Mouse (Mus musculus): ENCODE measurements around the gene Hmg20a. TPM values are rescaled to one million over a fixed set of nuclear protein-coding genes. Genes with fewer than 3 reads are reported as not detected.

Gene Hmg20a
- polyA plus RNA-seq, 1 experiment from 2014 or later: 94.3 TPM

- no peaks in the 10 kb centered on the region for H3K36me3 ChIP-seq (ENCODE audit: control insufficient read depth, insufficient read depth, low read length)
- no peaks in the 10 kb centered on the region for H3K27me3 ChIP-seq (ENCODE audit: control insufficient read depth, insufficient read depth, low read length)
- DNase-seq (no peak), ATAC-seq (ENCODE audit: low FRiP score, low TSS enrichment) (no peak)
- WGBS: 44% methylated on average over 5 of the region's 5 CpGs
- H3K27ac ChIP-seq (replicated peaks; ENCODE audit: low read depth, low read length): no peak overlapping the region
- H3K4me3 ChIP-seq (replicated peaks; ENCODE audit: low read depth, low read length): no peak overlapping the region
- no peak overlapping the region for H3K9ac ChIP-seq (replicated peaks; ENCODE audit: low read length)
- no peaks in the 10 kb centered on the region for H3K9me3 ChIP-seq (ENCODE audit: control insufficient read depth, low read length)
- peaks cover 53% of the 10 kb centered on the region for H3K4me1 ChIP-seq (ENCODE audit: control insufficient read depth, insufficient read depth, low read length)
- H3K4me2 ChIP-seq (ENCODE audit: low read length): no peak overlapping the region
These were observed 86.1 kb downstream of the Hmg20a start for GRCm38 (mm10) chr9:56504511-56504910.

- H3K36me3 ChIP-seq (ENCODE audit: control insufficient read depth, insufficient read depth, low read length): no peaks in the 10 kb centered on the region
- no peaks in the 10 kb centered on the region for H3K27me3 ChIP-seq (ENCODE audit: control insufficient read depth, insufficient read depth, low read length)
- ATAC-seq (ENCODE audit: low FRiP score, low TSS enrichment) (no peak), DNase-seq (no peak)
- no peak overlapping the region for H3K4me3 ChIP-seq (replicated peaks; ENCODE audit: low read depth, low read length)
- H3K4me2 ChIP-seq (ENCODE audit: low read length): peak overlapping the region; percentile 67
- H3K9me3 ChIP-seq (ENCODE audit: control insufficient read depth, low read length): no peaks in the 10 kb centered on the region
- peaks cover 53% of the 10 kb centered on the region for H3K4me1 ChIP-seq (ENCODE audit: control insufficient read depth, insufficient read depth, low read length)
- WGBS: 58% methylated on average over 9 of the region's 9 CpGs
- H3K27ac ChIP-seq (replicated peaks; ENCODE audit: low read depth, low read length): peak overlapping the region; percentile 98
- no peak overlapping the region for H3K9ac ChIP-seq (replicated peaks; ENCODE audit: low read length)
These were observed 86.8 kb downstream of the Hmg20a start for GRCm38 (mm10) chr9:56505083-56505792.

GRCm38 (mm10) chr9:56505793-56506755, 87.7 kb downstream of the Hmg20a start:
- WGBS: 1% methylated on average over 31 of the region's 31 CpGs

GRCm38 (mm10) chr9:56506931-56507681, 88.7 kb downstream of the Hmg20a start:
- peaks cover 46% of the 10 kb centered on the region for H3K4me1 ChIP-seq (ENCODE audit: control insufficient read depth, insufficient read depth, low read length)
- no peaks in the 10 kb centered on the region for H3K36me3 ChIP-seq (ENCODE audit: control insufficient read depth, insufficient read depth, low read length)
- ATAC-seq (ENCODE audit: low FRiP score, low TSS enrichment) (0 out of 2 replicates have a peak, but pooled peaks have one; percentile 21), DNase-seq (peak; percentile 74)
- H3K9me3 ChIP-seq (ENCODE audit: control insufficient read depth, low read length): no peaks in the 10 kb centered on the region
- H3K27me3 ChIP-seq (ENCODE audit: control insufficient read depth, insufficient read depth, low read length): no peaks in the 10 kb centered on the region
- peak overlapping the region; percentile 67 for H3K4me2 ChIP-seq (ENCODE audit: low read length)
- H3K4me3 ChIP-seq (replicated peaks; ENCODE audit: low read depth, low read length): peak overlapping the region; percentile 37
- peak overlapping the region; percentile 98 for H3K27ac ChIP-seq (replicated peaks; ENCODE audit: low read depth, low read length)
- H3K9ac ChIP-seq (replicated peaks; ENCODE audit: low read length): peak overlapping the region; percentile 68
- 7% methylated on average over 25 of the region's 25 CpGs for WGBS

More at GRCm38 (mm10) chr9:56505793-56506755, 87.7 kb downstream of the Hmg20a start:
- H3K27me3 ChIP-seq (ENCODE audit: control insufficient read depth, insufficient read depth, low read length): no peaks in the 10 kb centered on the region
- no peaks in the 10 kb centered on the region for H3K9me3 ChIP-seq (ENCODE audit: control insufficient read depth, low read length)
- peak overlapping the region; percentile 98 for H3K27ac ChIP-seq (replicated peaks; ENCODE audit: low read depth, low read length)
- H3K9ac ChIP-seq (replicated peaks; ENCODE audit: low read length): peak overlapping the region; percentile 68
- peak; percentile 96 for DNase-seq
- peak; percentile 86 for ATAC-seq (ENCODE audit: low FRiP score, low TSS enrichment)
- H3K4me3 ChIP-seq (replicated peaks; ENCODE audit: low read depth, low read length): peak overlapping the region; percentile 37
- H3K4me1 ChIP-seq (ENCODE audit: control insufficient read depth, insufficient read depth, low read length): peaks cover 52% of the 10 kb centered on the region
- no peaks in the 10 kb centered on the region for H3K36me3 ChIP-seq (ENCODE audit: control insufficient read depth, insufficient read depth, low read length)
- peak overlapping the region; percentile 67 for H3K4me2 ChIP-seq (ENCODE audit: low read length)

GRCm38 (mm10) chr9:56507682-56508061, 89.3 kb downstream of the Hmg20a start:
- Histone ChIP-seq H3K9ac (replicated peaks; ENCODE audit: low read length) (peak overlapping the region; percentile 68; the same call in 1 of the 2 replicates), H3K4me2 (ENCODE audit: low read length) (peak overlapping the region; percentile 67), H3K4me1 (ENCODE audit: control insufficient read depth, insufficient read depth, low read length) (peaks cover 41% of the 10 kb centered on the region), H3K36me3 (ENCODE audit: control insufficient read depth, insufficient read depth, low read length) (no peaks in the 10 kb centered on the region), H3K4me3 (replicated peaks; ENCODE audit: low read depth, low read length) (peak overlapping the region; percentile 37), H3K27ac (replicated peaks; ENCODE audit: low read depth, low read length) (peak overlapping the region; percentile 98), H3K27me3 (ENCODE audit: control insufficient read depth, insufficient read depth, low read length) (no peaks in the 10 kb centered on the region), H3K9me3 (ENCODE audit: control insufficient read depth, low read length) (no peaks in the 10 kb centered on the region)
- 64% methylated on average over 4 of the region's 4 CpGs for WGBS
- DNase-seq (no peak), ATAC-seq (ENCODE audit: low FRiP score, low TSS enrichment) (no peak)

GRCm38 (mm10) chr9:56508835-56509451, 90.5 kb downstream of the Hmg20a start:
- WGBS: 78% methylated on average over 11 of the region's 11 CpGs
- no peak overlapping the region for H3K27ac ChIP-seq (replicated peaks; ENCODE audit: low read depth, low read length)
- peaks cover 33% of the 10 kb centered on the region for H3K4me1 ChIP-seq (ENCODE audit: control insufficient read depth, insufficient read depth, low read length)
- H3K4me2 ChIP-seq (ENCODE audit: low read length): no peak overlapping the region
- no peak for DNase-seq
- H3K4me3 ChIP-seq (replicated peaks; ENCODE audit: low read depth, low read length): no peak overlapping the region
- no peak for ATAC-seq (ENCODE audit: low FRiP score, low TSS enrichment)
- no peaks in the 10 kb centered on the region for H3K36me3 ChIP-seq (ENCODE audit: control insufficient read depth, insufficient read depth, low read length)
- H3K9me3 ChIP-seq (ENCODE audit: control insufficient read depth, low read length): no peaks in the 10 kb centered on the region
- H3K9ac ChIP-seq (replicated peaks; ENCODE audit: low read length): no peak overlapping the region
- no peaks in the 10 kb centered on the region for H3K27me3 ChIP-seq (ENCODE audit: control insufficient read depth, insufficient read depth, low read length)

- H3K27ac ChIP-seq (replicated peaks; ENCODE audit: low read depth, low read length): no peak overlapping the region
- no peaks in the 10 kb centered on the region for H3K36me3 ChIP-seq (ENCODE audit: control insufficient read depth, insufficient read depth, low read length)
- DNase-seq (no peak), ATAC-seq (ENCODE audit: low FRiP score, low TSS enrichment) (no peak)
- H3K4me2 ChIP-seq (ENCODE audit: low read length): no peak overlapping the region
- peaks cover 23% of the 10 kb centered on the region for H3K4me1 ChIP-seq (ENCODE audit: control insufficient read depth, insufficient read depth, low read length)
- no peaks in the 10 kb centered on the region for H3K9me3 ChIP-seq (ENCODE audit: control insufficient read depth, low read length)
- H3K27me3 ChIP-seq (ENCODE audit: control insufficient read depth, insufficient read depth, low read length): no peaks in the 10 kb centered on the region
- H3K9ac ChIP-seq (replicated peaks; ENCODE audit: low read length): no peak overlapping the region
- 84% methylated on average over 2 of the region's 2 CpGs for WGBS
- H3K4me3 ChIP-seq (replicated peaks; ENCODE audit: low read depth, low read length): no peak overlapping the region
These were observed 91.9 kb downstream of the Hmg20a start for GRCm38 (mm10) chr9:56510281-56510680.

- ATAC-seq (ENCODE audit: low FRiP score, low TSS enrichment): no peak
- WGBS: 87% methylated on average over 4 of the region's 4 CpGs
These were observed 94.1 kb downstream of the Hmg20a start for GRCm38 (mm10) chr9:56512486-56512885.

More at GRCm38 (mm10) chr9:56512486-56512885, 94.1 kb downstream of the Hmg20a start:
- H3K4me3 ChIP-seq (replicated peaks; ENCODE audit: low read depth, low read length): no peak overlapping the region
- no peaks in the 10 kb centered on the region for H3K9me3 ChIP-seq (ENCODE audit: control insufficient read depth, low read length)
- no peak overlapping the region for H3K4me2 ChIP-seq (ENCODE audit: low read length)
- no peak overlapping the region for H3K9ac ChIP-seq (replicated peaks; ENCODE audit: low read length)
- no peak for DNase-seq
- H3K27ac ChIP-seq (replicated peaks; ENCODE audit: low read depth, low read length): no peak overlapping the region
- no peaks in the 10 kb centered on the region for H3K27me3 ChIP-seq (ENCODE audit: control insufficient read depth, insufficient read depth, low read length)
- peaks cover 4% of the 10 kb centered on the region; the same call in 1 of the 2 replicates for H3K4me1 ChIP-seq (ENCODE audit: control insufficient read depth, insufficient read depth, low read length)
- no peaks in the 10 kb centered on the region for H3K36me3 ChIP-seq (ENCODE audit: control insufficient read depth, insufficient read depth, low read length)

Data from midbrain, embryonic 14.5 days (tissue).